Mouse (Mus musculus): ENCODE data around the gene Fam133b.
"Not testable (repeated sequence)": the region's sequence is repeated elsewhere in the genome, so short reads cannot be mapped to it uniquely, and the experiment has no call there.

The Fam133b gene

DNA sequence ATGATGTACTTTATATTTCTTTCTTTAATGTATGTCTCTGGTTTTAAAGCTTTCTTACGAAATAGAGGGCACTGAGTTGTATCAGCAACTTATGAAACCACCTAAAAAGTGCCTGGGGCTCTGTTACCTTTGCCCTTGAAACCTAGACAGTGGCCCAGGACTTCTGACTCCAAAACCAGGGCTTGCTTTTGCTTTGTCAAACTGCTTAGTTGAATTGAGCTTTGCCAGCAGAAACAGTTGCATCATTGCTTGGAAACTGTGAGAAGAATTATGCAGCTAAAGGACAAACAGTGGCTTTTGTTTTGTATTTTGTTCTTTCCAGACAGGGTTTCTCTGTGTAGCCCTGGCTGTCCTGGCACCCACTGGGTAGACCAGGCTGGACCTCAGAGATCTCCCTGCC is 56.7 kb downstream of the Fam133b start:
- DNase-seq (ENCODE audit: low spot score) = no peak

- no peak for DNase-seq (ENCODE audit: low spot score)
These were observed 57.2 kb downstream of the Fam133b start for GRCm38 (mm10) chr5:3600790-3601189.

DNA sequence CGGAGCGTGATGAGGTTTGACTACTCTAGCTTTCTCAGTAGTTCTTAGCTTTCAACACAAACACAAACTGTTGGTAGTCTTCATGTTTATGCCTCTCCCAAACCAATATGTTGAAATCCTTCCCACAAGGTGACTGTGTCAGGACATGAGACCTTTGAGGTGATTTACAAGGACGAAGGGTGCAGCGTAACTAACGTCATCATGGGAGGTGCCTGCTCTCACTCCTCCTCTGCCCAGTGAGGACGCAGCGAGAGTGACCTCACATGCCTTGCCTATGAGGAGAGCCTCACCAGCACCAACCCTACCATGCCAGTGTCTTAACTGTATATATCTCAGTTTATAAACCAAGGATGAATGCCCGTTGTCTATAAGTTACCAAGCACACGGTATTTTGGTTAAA is 63.5 kb downstream of the Fam133b start:
- DNase-seq (ENCODE audit: low spot score) = no peak

- no peak for DNase-seq (ENCODE audit: low spot score)
These were observed 65.6 kb downstream of the Fam133b start for GRCm38 (mm10) chr5:3609241-3609640.

GRCm38 (mm10) chr5:3611835-3612234 is 68.2 kb downstream of the Fam133b start:
- DNase-seq (ENCODE audit: low spot score) = not testable (repeated sequence)

Measured in c-Kit-positive CD71-positive TER-119-positive erythroid progenitor cells, embryonic 14.5 days (primary cell).